Mouse (Mus musculus) neutrophil, adult 5-6 weeks (primary cell): ENCODE measurements around the gene Gm5152. TPM values are rescaled to one million over a fixed set of nuclear protein-coding genes. Genes with fewer than 3 reads are reported as not detected.
"Not testable (repeated sequence)": the region's sequence is repeated elsewhere in the genome, so short reads cannot be mapped to it uniquely, and the experiment has no call there.

Source experiments
- ATAC-seq: fragments of 151-379, 151-347 bp; 2 replicates; pipeline ENCODE4 v1.8.0; 2017; ENCODE audit warnings: mild to moderate bottlenecking, moderate TSS enrichment; ENCODE audit not compliant: insufficient number of reproducible peaks, poor library complexity, low FRiP score, severe bottlenecking; ENCODE audit errors: extremely low read depth
- total RNA-seq: library from RNA; stranded (forward); fragments of 200-1000 nt; gene quantifications from 2 replicates; pipeline ENCODE4 v1.2.3, GENCODE M21; 2017

The Gm5152 gene
- not detected in 2 replicates for total RNA-seq

GRCm38 (mm10) chr5:10246426-10246825 lies at the start of gene Gm5152:
Gene Gm5152 (minus strand): TSS chr5:10246526.
- ATAC-seq, result not testable (repeated sequence)

DNA sequence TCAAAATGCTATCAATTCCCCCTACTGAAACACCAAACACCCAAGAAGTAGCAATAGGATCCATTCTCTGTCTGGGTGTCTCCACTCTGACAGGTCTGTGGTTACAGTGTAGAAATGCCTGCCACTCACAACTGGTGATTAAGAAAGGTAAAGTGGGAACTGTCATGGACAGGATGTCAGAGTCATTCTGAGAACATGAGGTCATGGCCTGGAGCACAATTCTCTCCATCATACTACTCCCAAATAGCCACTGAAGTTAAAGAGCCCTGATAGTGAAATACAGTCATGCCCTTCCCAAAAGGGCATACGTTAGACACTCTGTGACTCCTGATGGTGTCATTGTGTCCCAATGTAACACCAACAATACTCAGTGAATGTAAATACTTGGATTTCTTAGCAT lies 8.4 kb upstream of the Gm5152 start:
- ATAC-seq, result not testable (repeated sequence)

- ATAC-seq, result not testable (repeated sequence)
These were observed 556 bp downstream of the Gm5152 start for GRCm38 (mm10) chr5:10245770-10246169.

DNA sequence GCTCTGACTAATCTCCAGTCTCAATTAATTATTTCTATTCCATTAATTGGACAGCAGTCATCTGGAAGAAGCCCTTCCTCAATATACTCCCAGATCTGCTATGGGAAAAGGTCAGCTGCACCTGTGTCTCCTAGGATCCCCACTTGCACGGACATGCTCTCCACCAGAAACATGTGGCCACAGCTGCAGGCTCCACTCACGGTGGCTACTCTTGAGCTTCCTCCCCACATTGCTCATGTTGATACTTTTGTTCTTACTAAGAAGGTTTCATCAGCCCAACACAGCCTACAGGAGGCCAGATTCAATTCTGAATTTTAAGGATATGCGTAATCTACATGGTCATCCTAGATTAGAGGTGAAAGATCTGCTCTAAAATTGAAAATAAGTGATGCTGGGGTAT lies 5.9 kb downstream of the Gm5152 start:
- not testable (repeated sequence) for ATAC-seq

- no peak for ATAC-seq
These were observed 26.0 kb downstream of the Gm5152 start for GRCm38 (mm10) chr5:10220317-10220716.

DNA sequence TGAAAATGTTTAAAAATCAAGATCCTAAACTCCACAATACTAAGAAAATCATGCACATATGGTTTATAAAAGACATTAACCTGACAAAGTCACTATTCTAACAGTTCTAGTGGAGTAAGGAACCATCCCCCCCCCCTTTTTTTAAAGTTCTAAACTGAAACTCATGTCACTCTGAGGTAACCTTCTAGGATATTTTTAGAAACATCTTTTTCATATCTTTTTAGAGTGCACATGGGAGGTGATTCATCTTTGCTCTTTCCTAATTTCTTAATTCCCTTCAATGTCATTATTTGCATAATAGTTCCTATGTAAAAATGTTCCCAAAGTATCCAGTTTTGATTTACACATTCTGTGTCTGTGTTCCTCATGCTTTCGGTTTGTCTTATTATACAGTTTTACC lies 43.3 kb downstream of the Gm5152 start:
- ATAC-seq, result no peak

- ATAC-seq, result no peak
These were observed 49.4 kb downstream of the Gm5152 start for GRCm38 (mm10) chr5:10196880-10197279.
